Mouse (Mus musculus) G1E-ER4 (cell line): Measurements from ENCODE around the gene Elf1. TPM values are rescaled to one million over a fixed set of nuclear protein-coding genes. Genes with fewer than 3 reads are reported as not detected.

Source experiments
- GATA1 ChIP-seq: IDR thresholded peaks from one replicate; pipeline ENCODE4 v1.8.0; 2012; ENCODE audit warnings: low read length, inconsistent platforms
- polyA plus RNA-seq: library from polyadenylated mRNA; stranded (reverse); fragments of >175 nt; gene quantifications from 2 replicates; pipeline ENCODE4 v1.2.3, GENCODE M21; 2012

Elf1 gene
- polyA plus RNA-seq, 1 experiment: 9.0 TPM

DNA sequence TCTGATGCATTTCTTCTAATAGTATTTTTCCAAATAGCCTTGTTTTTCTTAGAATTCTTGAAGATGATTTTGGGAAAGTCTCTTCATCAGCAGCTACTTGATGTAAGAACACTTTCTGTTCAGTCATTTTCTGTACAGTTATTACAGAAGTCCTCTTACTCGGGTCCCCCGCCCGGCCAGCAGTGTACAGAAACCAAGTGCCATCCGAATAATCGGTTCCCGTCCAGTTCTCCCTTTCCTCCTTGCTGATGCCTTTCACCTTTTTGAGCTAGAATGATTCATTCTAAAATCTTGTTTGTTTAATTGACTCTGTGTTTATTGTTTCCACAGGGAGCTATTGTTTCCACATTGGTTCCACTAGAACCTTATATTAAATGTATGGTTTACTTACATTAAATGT is 49.8 kb downstream of the Elf1 start:
- no peak for TF ChIP-seq GATA1

DNA sequence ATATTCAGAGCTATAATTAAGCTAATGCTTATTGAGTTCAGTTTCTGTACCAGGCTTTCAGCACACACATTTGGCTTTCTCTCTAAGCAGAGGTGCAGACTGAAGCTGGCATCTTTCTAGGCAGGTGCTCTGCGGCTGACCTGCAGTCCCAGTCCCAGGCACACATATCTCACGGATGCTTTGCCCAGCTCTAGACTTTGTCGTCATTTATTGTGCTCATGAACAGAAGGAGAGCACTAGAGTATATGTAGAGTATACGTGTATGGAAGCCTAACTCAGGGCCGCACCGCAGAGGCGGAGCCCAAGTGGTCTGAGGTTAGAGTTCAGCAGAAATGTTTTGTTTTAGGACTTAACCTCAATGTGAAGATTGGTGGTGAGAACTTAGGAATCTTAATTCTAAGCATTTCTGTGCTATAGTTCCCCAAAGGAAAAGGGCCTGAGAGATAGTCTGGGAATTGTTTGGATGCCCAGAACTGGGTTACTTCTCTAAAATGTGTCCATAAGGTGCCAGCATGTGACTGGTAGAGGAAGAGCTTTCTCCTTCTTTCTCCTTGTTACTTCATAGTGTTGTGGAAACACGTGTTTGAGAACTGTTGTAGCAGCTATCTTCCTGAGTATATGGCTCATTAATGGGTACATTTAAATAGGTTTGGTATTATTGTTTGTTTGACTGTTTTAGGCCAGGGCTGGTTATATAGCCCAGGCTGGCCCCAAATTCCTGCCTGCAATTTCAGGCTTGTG is 51.2 kb downstream of the Elf1 start:
- no peak for TF ChIP-seq GATA1

DNA sequence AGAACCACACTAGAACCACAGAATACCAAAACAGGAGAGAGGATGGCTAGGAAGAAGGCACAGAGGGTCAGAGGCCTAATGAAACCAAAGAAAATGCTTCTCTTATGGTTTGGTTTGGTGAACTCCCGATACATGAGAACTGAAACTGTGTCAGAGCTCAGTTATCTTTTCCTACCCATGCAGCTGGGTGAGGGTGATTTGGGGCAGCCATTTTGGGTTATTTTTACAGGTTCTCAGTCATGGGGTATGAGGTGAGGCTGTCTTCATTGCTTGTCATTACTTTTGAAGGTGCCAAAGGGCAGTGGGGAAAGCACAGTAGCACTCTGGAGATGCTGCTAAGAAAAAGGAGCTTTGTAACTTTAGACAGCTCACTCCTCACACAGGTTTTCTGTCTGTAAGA is 52.4 kb downstream of the Elf1 start:
- no peak for TF ChIP-seq GATA1

DNA sequence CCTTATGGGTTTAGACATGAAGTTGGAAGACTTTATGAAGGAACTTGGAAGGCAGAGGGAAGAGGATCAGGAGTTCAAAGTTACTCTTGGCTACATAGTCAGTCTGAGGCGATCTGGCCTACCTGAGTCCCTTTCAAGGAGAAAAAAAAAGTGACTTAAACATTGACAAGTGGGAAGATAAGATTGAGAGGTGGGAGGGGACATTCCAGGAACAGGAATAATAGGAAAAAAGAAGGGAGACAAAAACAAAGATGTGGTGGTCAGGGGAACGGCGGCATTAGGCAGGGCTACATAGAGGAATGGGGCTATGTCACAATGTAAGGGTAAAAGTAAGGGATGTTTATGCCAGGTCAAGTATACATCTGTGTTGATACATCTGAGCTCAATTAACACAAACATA is 53.2 kb downstream of the Elf1 start:
- TF ChIP-seq GATA1: no peak

DNA sequence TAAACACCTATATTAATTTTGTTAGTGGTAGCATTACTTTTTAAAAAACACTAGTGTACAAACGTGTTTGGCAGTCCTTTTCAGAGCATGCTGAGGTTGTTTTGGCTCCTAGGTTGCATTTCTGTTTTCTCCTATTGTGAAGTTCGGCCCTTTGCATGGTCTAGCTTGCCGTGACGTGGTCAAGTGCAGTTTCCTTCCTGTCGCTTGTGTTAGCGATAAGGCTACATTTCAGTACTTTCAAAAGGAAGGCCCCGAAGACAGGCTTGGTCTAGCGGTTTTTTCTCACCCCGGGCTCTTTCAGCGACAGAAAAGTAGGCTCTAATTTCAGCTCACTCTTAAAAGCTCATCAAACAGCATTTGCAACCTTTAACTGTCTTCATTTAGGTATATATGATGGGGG is 54.3 kb downstream of the Elf1 start:
- no peak for TF ChIP-seq GATA1

DNA sequence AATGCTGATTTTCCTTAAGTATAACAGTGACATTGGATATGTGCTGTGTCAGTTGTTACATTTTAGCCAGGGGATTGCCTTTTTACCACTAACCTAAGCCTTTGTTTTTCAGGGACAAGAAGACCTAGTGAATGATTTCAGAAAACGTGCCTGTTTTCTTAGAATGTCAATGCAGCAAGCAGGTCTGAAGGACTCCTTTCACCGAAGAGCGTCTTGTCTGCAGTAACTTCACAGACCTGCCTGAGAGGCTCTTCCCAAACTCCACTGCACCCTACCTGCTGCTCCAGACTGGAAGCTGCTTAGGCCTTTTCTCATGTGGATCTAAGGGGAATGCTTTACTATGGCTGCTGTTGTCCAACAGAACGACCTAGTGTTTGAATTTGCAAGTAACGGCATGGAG is 55.0 kb downstream of the Elf1 start:
- TF ChIP-seq GATA1: no peak

DNA sequence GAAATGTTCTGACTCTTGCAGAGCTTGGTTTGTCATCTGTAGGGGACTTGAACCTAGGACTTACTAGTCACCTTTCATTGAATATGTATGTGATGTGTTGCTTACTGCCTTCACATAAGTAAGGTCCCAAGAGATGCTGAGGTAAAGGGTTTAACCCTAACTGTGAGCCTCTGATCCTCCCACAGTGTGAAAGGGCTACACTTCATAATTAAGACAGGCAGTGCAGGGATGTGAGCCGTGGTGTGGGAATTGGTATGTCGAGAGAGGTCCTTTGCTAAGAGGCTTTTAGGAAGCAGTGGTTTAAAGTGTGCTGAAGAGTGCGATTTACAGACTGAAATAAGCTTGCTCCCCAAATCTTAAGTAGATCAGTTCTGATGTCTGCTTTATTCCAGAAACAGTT is 55.8 kb downstream of the Elf1 start:
- TF ChIP-seq GATA1: no peak

DNA sequence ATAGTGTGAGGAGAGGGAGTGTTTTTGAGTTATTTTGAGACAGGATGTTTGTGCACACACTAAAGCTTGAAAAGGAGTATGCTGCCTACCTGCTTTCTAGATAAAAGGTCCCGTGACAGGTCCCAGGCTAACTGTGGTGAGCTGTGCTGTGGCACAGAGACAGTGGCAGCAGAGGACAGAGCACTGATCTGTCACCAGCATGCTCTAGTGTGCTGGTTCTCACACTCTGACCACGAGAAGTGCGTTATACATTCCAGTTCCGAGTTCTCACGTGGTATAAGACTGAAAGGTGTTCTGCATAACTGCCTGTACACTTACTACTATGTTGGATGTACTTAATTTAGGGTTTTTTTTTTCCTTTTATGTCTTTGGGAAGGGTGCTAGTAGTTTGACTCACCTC is 56.5 kb downstream of the Elf1 start:
- no peak for TF ChIP-seq GATA1

DNA sequence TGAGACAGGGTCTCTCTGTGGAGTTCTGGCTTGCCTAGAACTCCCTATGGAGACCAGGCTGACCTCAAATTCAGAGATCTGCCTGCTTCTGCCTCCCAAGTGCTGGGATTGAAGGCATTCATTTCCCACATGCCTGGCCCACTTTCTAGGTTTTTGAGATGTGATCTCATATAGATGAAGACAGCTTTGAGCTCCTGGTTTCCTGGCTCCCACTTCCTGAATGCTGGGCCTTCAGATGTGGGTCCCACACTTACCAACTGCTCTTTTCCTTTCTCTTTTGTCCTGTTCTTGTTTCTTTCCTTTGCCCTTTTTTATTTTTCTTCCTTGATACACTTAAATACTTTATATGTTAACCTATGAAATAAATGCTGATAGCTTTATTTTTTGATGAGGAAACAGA is 56.9 kb downstream of the Elf1 start:
- TF ChIP-seq GATA1: no peak

DNA sequence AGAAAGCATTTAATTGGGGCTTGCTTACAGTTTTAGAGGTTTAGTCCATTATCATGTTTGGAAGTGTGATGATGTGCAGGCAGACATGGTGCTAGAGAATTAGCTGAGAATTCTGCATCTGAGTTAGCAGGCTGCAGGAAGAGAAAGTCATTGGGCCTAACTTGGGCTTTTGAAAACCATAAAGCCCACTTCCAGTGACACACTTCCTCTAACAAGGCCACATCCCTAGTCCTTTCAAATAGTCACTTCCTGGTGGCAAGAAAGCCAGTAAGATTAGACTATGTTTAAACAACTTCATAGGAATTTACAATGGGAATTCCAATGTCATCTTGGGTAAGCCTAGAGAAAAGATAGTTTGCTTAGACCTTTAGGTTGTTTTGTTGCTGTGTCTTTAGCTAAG is 60.6 kb downstream of the Elf1 start:
- no peak for TF ChIP-seq GATA1

DNA sequence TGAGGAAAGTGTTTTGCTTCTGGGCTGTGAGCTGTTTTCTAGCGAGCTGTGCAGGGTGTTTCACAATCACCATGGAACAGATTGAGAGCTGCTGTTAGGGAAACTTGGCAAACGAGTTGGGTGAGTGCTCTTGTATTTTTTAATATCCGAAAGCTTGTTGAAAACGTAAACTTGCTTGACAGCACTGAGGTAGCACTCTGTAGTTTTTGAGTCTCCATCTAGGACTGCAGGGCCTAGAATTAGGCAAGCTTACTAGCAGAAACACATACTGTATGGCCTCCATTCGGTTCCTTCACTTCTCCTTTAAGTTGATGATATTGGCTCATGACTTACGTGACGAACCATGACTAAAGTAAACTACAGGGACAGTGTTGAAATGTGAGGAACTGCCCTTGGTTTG is 68.3 kb downstream of the Elf1 start:
- TF ChIP-seq GATA1: no peak

DNA sequence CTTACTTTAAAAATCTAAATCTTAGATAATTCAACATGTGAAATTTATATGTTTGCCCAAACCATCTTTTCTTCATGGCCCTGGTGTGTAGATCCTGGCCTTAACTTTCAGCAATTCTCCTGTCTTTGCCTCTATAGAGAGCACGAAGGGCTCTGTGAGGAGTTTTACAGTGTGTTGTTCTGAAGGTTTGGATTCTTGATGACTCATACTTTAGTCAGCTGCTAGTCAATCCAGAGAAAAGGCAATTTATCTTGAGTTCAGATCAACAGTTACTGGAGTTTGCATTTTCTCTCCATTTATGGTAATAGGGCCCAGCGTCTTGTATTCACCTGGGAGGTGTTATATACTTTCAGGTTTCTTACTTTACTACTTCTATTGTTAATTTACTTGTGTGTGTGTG is 70.9 kb downstream of the Elf1 start:
- no peak for TF ChIP-seq GATA1

DNA sequence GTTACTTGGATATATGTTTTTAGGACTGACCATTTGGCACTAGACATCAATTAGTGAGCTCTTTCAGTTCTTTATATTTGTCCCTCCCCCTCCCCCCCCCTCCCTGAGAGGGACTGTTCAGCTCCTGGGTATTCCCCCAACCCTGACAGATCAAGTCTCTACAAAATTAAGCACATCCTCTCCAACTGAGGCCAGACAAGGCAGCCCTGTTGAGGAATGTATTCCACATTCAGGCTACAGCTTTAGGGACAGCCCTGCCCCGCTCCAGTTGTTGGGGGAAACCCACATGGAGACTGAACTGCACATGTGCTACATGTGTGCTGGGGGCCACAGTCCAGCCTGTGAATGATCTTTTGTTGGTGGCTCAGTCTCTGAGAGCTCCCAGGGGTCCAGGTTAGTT is 71.9 kb downstream of the Elf1 start:
- no peak for TF ChIP-seq GATA1

DNA sequence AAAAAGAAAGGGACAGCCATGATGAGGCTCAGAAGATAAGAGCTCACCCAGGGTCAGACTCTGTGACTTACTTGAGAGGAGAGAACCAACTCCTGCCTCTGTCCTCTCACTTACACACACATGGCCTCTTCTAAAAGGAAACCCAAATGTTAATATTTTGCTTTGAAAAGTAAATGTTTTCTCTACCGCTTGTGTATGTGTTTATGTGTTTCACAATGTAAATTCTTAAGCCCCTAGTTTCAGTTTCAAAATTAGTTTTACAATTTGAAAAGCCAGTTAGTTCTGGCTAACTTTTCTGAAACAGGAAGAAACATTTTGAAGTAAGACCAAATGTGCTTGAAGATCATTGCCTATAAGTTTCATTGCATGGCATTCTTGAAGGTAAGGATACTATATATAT is 76.8 kb downstream of the Elf1 start:
- TF ChIP-seq GATA1: no peak

DNA sequence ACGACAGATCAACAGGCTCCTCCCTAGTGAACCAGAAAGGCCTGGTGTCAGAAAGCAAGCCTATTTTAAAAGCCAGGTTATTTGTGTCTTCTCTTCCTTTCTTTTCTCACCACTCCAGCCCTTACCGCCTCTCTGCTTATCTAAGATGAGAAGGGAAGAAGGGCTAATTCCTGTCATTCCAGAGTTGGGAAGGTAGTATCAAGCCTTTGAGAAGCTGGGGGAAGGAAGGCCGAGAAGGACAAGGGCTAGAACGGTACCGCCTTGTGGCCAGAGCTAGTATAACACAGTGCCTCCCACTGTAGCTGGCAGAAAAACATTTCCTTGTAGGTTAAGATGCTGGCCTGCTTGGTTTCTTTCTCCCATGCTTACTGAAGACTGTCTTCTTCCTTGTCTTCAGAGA is 81.8 kb downstream of the Elf1 start:
- no peak for TF ChIP-seq GATA1

DNA sequence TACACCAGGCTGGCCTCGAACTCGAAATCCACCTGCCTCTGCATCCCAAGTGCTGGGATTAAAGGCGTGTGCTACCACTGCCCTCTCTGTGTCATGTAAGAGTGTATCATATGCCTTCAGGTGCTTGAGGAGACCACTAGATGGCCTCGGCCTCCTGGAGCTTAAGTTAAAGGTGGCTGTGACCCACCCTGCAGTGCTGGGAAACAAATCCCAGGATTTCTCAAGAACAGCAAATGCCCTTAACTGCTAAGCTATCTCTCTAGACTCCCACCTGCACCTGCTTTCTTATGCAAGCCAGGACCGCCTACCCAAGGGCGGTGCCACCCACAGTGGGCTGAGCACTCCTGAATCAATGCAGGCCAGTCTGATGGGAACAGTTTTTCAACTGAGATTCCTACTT is 83.8 kb downstream of the Elf1 start:
- no peak for TF ChIP-seq GATA1

DNA sequence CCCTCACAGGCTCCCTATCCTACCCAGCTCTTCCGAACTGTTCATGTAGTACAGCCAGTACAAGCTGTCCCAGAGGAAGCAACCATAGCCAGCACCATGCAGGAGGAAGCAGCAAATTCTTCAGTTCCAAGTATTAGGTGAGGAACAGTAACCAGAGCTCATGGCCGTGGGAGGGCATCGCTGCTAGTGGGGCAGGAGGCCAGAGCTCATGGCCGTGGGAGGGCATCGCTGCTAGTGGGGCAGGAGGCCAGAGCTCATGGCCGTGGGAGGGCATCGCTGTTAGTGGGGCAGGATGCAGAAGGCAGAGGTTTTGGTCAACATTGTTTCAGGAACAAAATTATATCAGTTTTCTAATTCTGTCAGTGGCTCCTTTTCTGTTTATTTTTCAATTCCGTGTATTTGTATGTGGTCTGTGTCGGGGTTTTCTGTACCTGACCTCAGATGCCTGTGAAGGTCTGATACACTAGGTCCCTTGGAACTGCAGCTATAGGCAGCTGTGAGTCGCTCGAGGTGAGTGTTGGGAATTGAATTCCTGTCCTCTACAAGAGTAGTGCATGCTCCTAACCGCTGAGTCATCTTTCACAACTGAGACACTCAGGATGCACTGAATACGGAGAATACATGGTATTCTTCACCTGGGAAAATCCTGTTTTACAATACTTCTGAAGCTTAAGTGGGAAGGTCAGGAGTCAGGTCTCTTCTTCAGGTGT is 92.6 kb downstream of the Elf1 start:
- TF ChIP-seq GATA1: no peak

DNA sequence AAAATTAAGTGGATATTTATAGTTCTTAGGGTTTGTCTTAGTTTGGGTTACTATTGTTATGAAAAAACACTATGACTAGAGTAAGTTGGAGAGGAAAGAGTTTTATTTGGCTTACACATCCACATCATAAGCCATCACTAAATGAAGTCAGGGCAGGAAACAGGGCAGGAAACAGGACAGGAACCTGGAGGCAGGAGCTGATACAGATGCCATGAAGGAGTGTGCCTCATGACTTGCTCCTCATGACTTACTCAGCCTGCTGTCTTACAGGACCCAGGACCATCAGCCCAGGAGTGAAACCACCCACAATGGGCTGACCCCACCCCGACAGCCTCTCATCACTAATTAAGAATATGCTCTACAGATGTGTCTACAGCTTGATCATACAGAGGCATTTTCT is 93.4 kb downstream of the Elf1 start:
- no peak for TF ChIP-seq GATA1
